Mouse (Mus musculus) large intestine, adult 2 months (tissue): ENCODE measurements around the gene Htr1b. TPM values are rescaled to one million over a fixed set of nuclear protein-coding genes. Genes with fewer than 3 reads are reported as not detected.

Experiments used
- DNase-seq: peaks from one replicate; pipeline ENCODE4 v3.0.0-alpha.2; 2012; ENCODE audit warnings: low read depth, low spot score
- WGBS: fragments of 180-500 bp; shearing (Covaris S2); methylation state at CpG from one replicate; pipeline ENCODE4 v1.1.7; 2018; 5-methylcytosine and 5-hydroxymethylcytosine counted together
- polyA plus RNA-seq: library from polyadenylated mRNA; depleted of rRNA; stranded (reverse); fragments of >200 nt; gene quantifications from 2 replicates; pipeline ENCODE4 v1.2.3, GENCODE M21; 2012; rRNA removed

The Htr1b gene
- polyA plus RNA-seq = 0.30 and 0.58 TPM in 2 replicates

DNA sequence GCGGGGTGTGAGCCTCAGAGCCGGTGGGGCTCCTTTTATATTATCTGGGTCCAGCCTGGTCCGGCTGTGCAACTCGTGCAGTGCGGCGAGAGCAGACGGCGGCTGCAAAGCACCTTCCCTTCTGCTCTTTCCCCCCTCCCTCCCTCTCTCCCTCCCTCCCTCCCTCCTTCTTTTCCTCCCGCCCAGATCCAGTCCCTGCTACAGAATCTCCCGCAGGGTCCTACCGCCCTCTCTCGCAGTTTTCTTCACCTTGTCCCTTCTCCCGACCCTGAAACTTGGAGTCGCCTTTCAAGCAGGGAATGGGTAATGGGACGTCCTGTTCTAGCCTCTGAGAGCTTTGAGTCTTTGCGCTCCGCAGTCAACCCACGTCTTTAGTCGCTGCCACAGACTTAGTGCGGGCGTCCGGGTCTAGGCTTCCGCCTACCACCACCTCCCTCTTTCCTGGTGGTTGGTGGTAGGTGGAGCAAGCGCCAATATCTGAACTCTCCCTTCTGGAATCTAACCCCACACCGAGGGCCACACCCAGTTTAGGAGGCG, at the start of gene Htr1b:
Gene Htr1b, minus strand, starts transcription at position 392 of the 537 bp plus-strand sequence.
- 2% methylated on average over 26 of the region's 26 CpGs for WGBS
- no peak for DNase-seq

DNA sequence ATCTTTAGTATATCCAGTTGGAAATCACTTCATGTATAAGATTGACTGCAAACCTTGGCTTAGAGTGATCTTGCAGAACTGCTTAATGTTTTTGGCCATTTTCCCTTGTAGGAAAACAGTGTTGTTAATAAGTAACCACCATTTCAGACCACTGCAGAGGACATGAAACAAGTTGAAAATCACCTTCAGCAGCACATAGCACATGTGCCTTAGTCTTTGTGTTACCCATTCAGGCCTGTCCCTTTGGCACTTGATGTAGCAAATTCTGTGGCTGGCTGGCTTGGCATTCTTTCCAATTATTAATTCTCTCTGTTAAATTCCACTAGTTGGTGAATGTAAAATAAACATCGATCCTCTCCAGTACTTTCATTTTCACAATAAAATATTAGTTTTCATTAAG, 43.1 kb upstream of the Htr1b start:
- no peak for DNase-seq
- WGBS = 85% methylated on average over 1 of the region's 1 CpGs

DNA sequence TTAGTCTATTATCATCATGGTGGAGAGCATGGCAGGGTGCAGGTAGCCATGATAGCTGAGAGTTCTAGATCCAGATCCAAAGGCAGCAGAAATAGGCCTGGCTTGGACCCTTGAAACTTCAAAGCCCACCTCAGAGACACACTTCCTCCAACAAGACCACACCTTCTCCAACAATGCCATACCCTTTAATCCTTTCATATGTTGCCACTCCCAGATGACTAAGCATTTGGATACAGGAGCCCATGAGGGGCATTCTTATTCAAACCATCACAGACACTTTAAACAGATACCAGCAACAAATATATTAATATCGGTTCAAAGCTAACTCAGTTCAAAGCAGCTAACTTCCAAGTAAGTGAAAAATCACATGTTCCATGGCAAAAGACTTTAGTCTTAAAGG, 3.9 kb upstream of the Htr1b start:
- 94% methylated on average over 1 of the region's 1 CpGs for WGBS
- DNase-seq = no peak

DNA sequence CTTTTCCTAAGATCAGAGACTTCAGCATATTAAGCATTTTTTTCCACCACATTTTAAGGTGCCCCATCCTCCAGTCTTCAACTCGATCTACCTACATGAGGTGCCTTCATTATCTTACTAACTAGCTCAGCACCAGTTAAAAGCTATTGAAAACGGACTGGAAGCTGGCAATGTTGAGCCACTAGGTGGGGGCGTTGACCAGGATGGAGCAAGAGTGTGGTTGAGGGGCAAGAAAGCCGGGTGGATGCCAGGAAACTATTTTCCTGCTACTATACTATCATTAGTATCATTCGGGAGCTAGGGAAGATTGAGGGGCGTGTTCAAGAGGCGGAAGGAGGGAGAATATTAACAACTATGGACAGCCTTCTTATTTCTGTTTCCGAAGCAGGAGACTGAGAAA, 1.5 kb upstream of the Htr1b start:
- WGBS = 5% methylated on average over 8 of the region's 8 CpGs
- no peak for DNase-seq

DNA sequence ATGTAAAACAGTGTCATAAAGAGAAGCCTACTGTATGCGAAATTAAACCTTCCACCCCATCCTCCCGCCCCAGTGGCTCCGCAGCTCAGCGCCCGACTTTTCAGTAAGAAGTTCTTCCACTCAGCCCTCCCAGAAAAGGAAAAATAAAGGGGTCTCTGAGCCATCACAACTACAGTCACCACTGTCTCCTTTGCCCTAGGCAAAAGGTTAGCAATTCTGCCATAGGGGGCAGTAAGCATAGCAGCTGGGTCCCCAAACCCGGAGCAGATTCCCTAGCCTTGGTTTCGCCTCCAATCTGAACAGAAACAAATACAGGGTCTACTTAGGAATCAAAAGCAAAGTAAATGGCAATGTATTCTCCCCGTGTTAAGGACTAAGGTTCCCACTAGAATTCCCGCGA, 535 bp upstream of the Htr1b start:
- no peak for DNase-seq
- 4% methylated on average over 10 of the region's 10 CpGs for WGBS

DNA sequence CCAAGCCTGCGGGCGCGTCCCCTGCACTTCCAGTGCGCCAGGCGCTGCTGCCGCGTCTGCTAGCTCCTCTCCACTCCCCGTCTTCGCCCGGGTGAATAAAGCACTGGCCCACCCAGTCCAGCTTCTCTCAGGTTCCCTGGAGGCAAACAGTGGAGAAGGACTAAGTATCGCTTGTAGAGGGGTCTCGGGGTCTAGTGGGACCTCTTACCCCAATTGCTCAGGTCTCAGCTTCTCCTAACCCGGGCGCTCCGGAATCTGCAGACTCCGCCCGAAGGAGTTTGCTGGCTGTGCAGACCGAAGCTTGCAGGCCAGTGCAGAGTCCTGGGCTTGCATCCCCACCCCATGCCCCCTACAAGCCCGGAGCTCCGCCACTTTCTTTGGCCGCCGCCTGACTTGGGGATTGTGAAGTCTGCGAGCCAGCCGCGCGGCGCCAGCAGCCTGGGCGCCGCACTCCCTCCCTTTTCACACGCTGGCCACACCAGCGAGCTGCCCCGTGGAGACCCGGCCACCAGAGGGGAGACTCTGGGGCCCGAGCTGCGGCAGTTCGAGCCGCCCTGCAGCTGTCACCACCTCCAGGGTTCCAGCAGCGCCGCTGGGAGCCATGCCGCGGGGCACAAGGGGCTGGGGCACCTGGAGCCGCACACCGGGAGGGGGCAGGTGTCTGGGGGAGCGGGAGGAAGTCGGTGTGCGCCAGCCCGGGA, 742 bp downstream of the Htr1b start:
- DNase-seq = no peak
- WGBS = under 1% methylated on average over 47 of the region's 47 CpGs

DNA sequence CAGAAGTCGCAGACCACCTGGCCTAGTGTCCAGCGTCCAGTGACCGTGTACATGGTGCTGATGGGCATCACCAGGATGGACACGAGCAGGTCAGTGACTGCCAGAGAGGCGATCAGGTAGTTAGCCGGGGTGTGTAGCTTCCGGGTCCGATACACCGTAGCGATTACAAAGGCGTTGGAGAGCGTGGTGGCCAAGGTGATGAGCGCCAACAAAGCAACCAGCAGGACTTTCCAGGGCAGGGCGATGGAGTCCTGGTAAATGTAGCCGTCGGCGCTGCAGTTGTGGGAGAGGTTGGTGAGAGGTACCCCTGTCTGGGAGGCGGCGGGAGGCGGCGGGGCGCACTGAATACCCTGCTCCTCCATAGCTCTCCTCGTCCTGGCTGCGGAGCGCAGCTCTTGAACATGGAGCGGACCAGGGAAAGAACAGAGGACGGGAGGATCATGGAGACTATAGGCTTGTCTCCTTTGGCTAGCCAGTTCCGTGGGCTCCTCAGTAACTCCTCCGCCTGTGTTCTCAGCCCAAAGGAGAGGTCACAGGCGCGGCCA, 1.4 kb downstream of the Htr1b start:
- no peak for DNase-seq
- 3% methylated on average over 31 of the region's 31 CpGs for WGBS

DNA sequence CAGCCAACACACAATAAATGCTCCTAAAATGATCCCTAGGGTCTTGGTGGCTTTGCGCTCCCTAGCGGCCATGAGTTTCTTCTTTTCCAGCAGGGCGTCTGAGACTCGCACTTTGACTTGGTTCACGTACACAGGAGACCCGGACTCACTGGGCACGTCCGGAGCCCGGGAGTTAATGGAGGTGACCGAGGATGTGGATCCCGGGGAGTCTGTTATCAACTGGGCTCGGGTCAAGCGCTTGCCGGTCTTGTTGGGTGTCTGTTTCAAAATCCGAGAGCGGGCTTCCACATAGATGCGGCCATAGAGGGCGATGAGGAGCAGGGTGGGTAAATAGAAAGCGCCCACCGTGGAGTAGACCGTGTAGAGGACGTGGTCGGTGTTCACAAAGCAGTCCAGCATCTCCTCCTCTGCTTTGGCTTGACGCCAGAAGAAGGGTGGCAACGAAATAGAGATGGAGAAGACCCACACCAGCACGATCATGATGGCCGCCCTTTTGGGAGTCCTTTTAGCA, 2.0 kb downstream of the Htr1b start:
- DNase-seq = no peak
- WGBS = 13% methylated on average over 27 of the region's 27 CpGs

DNA sequence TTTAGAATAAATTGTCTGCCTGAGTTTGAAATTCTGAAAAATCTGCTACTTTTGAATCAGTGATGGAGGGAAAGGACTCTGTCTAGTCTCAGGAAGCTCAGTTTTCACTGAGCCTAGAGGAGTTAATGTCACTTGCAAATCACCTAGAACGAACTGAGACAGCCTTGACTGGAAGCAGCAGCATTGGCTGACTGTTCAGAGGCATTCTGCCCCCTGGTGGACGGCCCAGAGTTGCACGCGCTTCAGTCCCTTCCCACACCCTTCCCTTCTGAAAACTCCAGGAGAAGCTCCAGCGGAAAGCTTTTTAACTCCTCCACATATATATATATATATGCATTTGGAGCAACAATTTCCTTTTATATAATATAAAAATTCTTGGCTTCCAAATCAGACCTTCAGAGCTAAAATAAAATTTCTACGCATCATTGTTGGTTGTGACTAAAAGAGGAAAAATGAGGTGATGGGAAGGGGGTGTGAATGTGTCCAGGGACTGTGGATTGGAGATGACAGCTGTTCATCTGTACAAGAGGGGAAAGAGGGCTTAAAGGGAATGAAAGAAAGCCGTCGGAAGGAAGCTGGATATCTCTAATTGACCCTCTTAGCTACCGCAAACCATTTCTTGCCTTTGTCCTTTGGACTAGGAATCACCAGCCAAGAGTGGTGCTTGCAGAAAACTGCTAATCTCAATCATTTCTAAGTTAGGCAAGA, 6.6 kb downstream of the Htr1b start:
- DNase-seq = peak; percentile 4
- WGBS = 33% methylated on average over 9 of the region's 9 CpGs

DNA sequence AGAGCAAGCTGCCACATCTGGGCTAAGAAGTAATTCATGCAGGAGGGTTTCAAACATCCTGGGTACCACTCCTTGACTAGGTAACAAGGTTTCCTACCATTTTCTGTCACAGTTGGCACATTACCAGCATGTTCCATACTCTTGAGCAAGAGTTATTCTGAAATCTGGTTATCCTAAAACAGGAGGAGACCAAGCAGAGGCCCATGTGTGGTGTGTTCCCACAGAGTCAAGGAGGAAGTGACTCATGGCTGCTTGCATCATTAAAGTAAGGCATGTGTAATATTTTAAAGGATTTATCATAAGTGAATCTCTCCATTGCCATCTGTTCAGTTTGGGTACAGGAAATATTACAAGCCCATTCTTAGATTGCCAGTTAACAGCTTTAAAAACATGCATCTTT, 7.7 kb downstream of the Htr1b start:
- DNase-seq = no peak

DNA sequence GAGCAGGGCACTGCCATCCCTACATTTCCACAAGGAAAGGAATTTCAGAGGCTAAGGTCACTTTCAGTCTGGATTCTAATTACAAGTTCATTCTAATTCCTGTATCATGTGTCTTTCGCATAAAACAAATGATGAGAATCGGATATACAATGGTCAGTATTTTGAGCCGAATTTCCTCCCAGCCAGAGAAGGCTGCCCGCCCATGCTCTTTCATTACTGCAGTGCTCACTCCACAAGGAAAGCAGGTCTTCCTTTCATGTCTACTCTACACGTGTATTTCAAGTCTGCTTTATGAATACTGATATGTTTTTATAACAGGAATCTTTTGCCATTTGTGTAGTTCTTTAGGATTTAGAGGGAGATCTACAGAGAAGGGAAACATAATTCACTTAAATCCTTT, 10.8 kb downstream of the Htr1b start:
- 66% methylated on average over 5 of the region's 5 CpGs for WGBS
- DNase-seq = no peak

DNA sequence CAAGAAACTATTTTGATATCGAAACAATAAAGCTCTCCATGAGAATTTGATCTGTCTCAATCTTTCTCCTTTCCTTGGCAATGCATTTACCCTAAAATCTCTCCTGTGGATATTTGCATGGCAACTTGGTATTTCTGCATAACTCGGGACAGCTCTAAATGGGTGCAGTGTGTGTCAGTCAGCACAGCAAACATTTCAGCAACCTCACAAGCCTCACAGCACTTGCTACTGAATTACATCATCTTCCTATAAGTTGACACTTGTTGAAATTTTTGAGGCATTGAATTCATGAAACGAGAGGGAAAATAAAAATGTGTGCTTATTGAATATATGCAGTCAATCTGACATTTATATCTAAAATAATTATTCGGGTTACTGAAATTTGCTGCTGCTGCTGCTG, 22.6 kb downstream of the Htr1b start:
- DNase-seq = no peak
- 69% methylated on average over 4 of the region's 4 CpGs for WGBS

Other genes starting within 250 kb of the Htr1b start
- gene Mei4, start 229.8 kb upstream of the Htr1b start, polyA plus RNA-seq = not detected in 2 replicates